Mouse (Mus musculus) urinary bladder, postnatal 0 days (tissue): ENCODE results near the gene Dtx4. TPM values are rescaled to one million over a fixed set of nuclear protein-coding genes. Genes with fewer than 3 reads are reported as not detected.

Source experiments
- polyA plus RNA-seq: library from polyadenylated mRNA; unstranded; fragments of >200 nt; fragmentation: Nextera tagmentation; extraction: Ambion mirVana; gene quantifications from 2 replicates; pipeline ENCODE4 v1.2.1, GENCODE M21; 2015

The Dtx4 gene
- 10.8 and 11.4 TPM in 2 replicates for polyA plus RNA-seq

GRCm38 (mm10) chr19:12501370-12502347, at the start of gene Dtx4:
Dtx4 (minus strand) TSS chr19:12501454.

GRCm38 (mm10) chr19:12545440-12545839, 44.2 kb upstream of the Dtx4 start, which contains the start of gene Fam111a:
Fam111a (plus strand) TSS chr19:12545740.

GRCm38 (mm10) chr19:12460282-12461249, 40.7 kb downstream of the Dtx4 start, which contains the start of gene Mpeg1:
Mpeg1 (plus strand) TSS chr19:12460779.

GRCm38 (mm10) chr19:12427605-12428004, 73.6 kb downstream of the Dtx4 start, which contains the start of gene Pfpl:
Pfpl (plus strand) TSS chr19:12427905.

GRCm38 (mm10) chr19:12417361-12417760, 83.9 kb downstream of the Dtx4 start, which contains the start of gene Olfr1441:
Olfr1441 (plus strand) TSS chr19:12417433.

Other genes with a start within 250 kb of the Dtx4 start
- not detected in 2 replicates for gene Olfr235, start 240.4 kb downstream of the Dtx4 start, polyA plus RNA-seq
- not detected in 2 replicates for gene Olfr1434, start 221.6 kb downstream of the Dtx4 start, polyA plus RNA-seq
- not detected in 2 replicates for gene Olfr1436, start 202.3 kb downstream of the Dtx4 start, polyA plus RNA-seq
- gene Olfr1437, start 176.4 kb downstream of the Dtx4 start, polyA plus RNA-seq: not detected in 2 replicates
- not detected in 2 replicates for gene Olfr1438-ps1, start 165.5 kb downstream of the Dtx4 start, polyA plus RNA-seq
- gene Olfr1440, start 114.2 kb downstream of the Dtx4 start, polyA plus RNA-seq: not detected in 2 replicates
- not detected in 2 replicates for gene Olfr1441, start 84.0 kb downstream of the Dtx4 start, polyA plus RNA-seq
- not detected in 2 replicates for gene Pfpl, start 73.5 kb downstream of the Dtx4 start, polyA plus RNA-seq
- gene Mpeg1, start 40.7 kb downstream of the Dtx4 start, polyA plus RNA-seq: 0.71 and 1.6 TPM in 2 replicates
- 12.3 and 15.4 TPM in 2 replicates for gene Fam111a, start 44.3 kb upstream of the Dtx4 start, polyA plus RNA-seq
- gene Gm4952, start 98.5 kb upstream of the Dtx4 start, polyA plus RNA-seq: 0.15 and 0.40 TPM in 2 replicates
- gene Glyat, start 131.9 kb upstream of the Dtx4 start, polyA plus RNA-seq: not detected in 2 replicates
- not detected in 2 replicates for gene Olfr1442, start 169.0 kb upstream of the Dtx4 start, polyA plus RNA-seq
- gene Olfr1443, start 176.7 kb upstream of the Dtx4 start, polyA plus RNA-seq: not detected in 2 replicates
- not detected in 2 replicates for gene Keg1, start 194.3 kb upstream of the Dtx4 start, polyA plus RNA-seq